Mouse (Mus musculus): ENCODE results near the gene Gm136. TPM values are rescaled to one million over a fixed set of nuclear protein-coding genes. Genes with fewer than 3 reads are reported as not detected.

Gene Gm136
- polyA plus RNA-seq (2012; rRNA removed; ENCODE audit: low replicate concordance), result not detected in 2 replicates

DNA sequence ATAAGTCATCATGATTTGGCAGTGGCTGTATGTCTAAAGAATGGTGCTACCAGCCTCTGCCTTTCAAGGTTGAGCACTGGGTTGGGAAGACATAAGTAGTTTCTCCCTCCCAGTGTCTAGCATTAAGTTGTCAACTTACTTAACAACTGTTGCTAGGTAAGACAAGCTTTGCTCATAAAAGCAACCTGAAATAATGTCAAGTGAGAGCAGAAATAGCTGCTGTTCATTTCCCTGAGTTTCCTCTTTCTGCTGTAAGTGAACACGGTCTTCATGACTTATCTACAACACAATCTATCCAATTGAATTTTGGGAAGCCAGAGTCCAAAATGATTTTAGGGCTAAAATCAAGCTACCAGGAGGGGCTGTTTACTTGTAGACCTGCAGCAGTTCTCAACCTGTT lies at the start of gene Gm136:
Gene Gm136, minus strand, starts transcription at position 101 of the 400 bp plus-strand sequence.

DNA sequence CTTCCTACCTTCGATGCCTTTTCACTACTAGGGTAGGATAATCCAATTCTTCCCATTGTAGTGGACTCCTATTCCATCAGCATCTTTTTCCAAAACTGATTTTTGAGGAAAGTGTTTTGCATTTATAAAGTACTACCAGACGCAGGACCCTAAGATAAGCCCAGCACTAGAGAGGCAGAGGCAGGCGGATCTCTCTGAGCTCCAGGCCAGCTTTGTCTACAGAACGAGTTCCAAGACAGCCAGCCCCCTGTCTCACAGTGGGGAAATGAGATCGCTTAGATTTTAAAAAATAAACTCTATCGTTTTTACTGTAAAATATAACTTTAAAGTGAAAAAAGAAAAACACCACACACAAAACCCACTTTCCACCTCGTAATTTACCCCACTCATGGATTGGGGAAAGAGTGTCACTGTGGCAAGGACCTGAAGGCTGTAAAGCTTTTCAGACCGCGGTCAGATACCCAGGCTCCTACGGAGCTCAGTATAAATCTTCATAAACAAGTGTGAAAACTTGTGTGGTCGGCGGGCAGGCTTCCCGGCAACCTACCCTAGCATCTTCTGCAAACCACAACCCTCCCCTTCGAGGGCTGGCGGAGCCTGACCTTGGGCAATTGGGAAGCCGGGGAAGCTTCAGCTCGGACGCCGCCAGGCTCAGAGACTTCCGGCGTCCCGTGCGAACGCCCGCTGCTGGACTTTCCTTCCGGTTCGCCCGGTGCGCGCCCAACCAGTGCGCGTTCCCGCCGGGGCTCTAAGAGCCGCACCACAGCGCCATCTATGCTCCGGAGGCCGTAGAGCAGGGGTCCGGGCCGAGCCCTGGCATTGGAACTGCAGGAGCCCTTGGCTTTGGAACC lies 21.8 kb upstream of the Gm136 start, which contains the start of gene Smim8:
Gene Smim8, minus strand, starts transcription at position 747 of the 851 bp plus-strand sequence.

DNA sequence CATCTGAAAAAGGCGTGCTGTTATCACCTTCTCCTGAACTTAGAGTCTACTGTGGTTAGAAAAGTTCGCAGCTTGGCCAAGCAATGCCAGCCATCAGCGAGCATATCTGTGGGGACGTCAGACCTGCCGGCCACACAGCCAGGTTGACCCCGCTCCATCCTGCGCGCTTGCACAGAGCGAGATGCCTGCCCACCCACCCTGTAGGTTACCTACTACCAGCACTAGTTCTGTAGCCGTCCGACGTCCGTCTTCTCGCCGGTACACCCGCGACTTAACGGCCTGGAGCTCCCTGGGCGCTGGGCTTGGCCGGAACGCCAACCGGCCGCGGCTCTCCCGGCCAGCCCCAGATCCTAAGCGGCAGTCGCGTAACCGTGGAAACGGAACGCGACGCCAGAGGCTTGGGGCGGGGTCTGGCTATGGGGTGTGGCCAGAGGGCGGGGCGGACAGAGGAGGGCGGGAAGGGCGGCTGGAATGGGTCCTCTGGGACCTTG lies 26.2 kb downstream of the Gm136 start, which contains the start of gene Cfap206:
Gene Cfap206, minus strand, starts transcription at position 356 of the 491 bp plus-strand sequence.

Other genes starting within 250 kb of the Gm136 start
- 11.5 and 34.2 TPM in 2 replicates for gene Akirin2, start 205.3 kb downstream of the Gm136 start, polyA plus RNA-seq (2012; rRNA removed; ENCODE audit: low replicate concordance)
- 2.5 and 3.7 TPM in 2 replicates for gene Orc3, start 141.3 kb downstream of the Gm136 start, polyA plus RNA-seq (2012; rRNA removed; ENCODE audit: low replicate concordance)
- gene Rars2, start 141.3 kb downstream of the Gm136 start, polyA plus RNA-seq (2012; rRNA removed; ENCODE audit: low replicate concordance), result 4.1 and 5.2 TPM in 2 replicates
- gene Slc35a1, start 68.8 kb downstream of the Gm136 start, polyA plus RNA-seq (2012; rRNA removed; ENCODE audit: low replicate concordance), result 3.7 and 5.4 TPM in 2 replicates
- not detected in 2 replicates for gene Cfap206, start 26.1 kb downstream of the Gm136 start, polyA plus RNA-seq (2012; rRNA removed; ENCODE audit: low replicate concordance)
- 0.37 and 0.50 TPM in 2 replicates for gene Smim8, start 22.2 kb upstream of the Gm136 start, polyA plus RNA-seq (2012; rRNA removed; ENCODE audit: low replicate concordance)
- 0.36 and 0.47 TPM in 2 replicates for gene Zfp292, start 126.7 kb upstream of the Gm136 start, polyA plus RNA-seq (2012; rRNA removed; ENCODE audit: low replicate concordance)
- not detected in 2 replicates for gene Cga, start 137.5 kb upstream of the Gm136 start, polyA plus RNA-seq (2012; rRNA removed; ENCODE audit: low replicate concordance)